Mouse (Mus musculus): ENCODE data around the gene Pdgfc.

DNA sequence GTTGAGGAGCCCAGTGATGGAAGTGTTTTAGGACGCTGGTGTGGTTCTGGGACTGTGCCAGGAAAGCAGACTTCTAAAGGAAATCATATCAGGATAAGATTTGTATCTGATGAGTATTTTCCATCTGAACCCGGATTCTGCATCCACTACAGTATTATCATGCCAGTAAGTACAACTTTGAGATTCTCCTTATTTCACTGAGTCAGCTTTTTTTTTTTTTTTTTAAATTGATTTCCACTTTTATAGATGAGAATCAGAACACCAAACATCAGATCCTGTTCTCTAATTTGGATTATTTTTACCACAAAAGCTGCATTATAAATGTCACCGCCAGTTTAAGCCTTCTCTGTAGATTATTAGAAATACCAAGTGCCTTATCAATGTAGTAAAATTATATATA lies 138.6 kb downstream of the Pdgfc start:
- TF ChIP-seq MYOD1 (IDR thresholded peaks at IDR 0.05; ENCODE audit: control insufficient read depth in 1 of 3, insufficient read length in 2 of 3, low read depth in 2 of 3) (no peak), E2F4 (IDR thresholded peaks at IDR 0.05; ENCODE audit: insufficient read depth) (no peak), USF1 (IDR thresholded peaks at IDR 0.05; ENCODE audit: low read depth) (no peak), POLR2A (IDR thresholded peaks at IDR 0.05; ENCODE audit: insufficient read length, low read depth) (no peak), CEBPB (IDR thresholded peaks at IDR 0.05; ENCODE audit: insufficient read depth, poor library complexity, severe bottlenecking) (no peak), TCF12 (IDR thresholded peaks at IDR 0.05; ENCODE audit: insufficient read depth, poor library complexity, severe bottlenecking) (no peak), MAX (IDR thresholded peaks at IDR 0.05; ENCODE audit: low read depth) (no peak), POLR2AphosphoS2 (IDR thresholded peaks at IDR 0.05; ENCODE audit: insufficient read length, low read depth) (no peak), MYOG (IDR thresholded peaks at IDR 0.05; ENCODE audit: control insufficient read depth in 1 of 3, insufficient read depth in 1 of 3, insufficient read length in 2 of 3, low read depth in 2 of 3) (no peak), TCF3 (IDR thresholded peaks at IDR 0.05; ENCODE audit: insufficient read length, low read depth) (no peak), SRF (IDR thresholded peaks at IDR 0.05; ENCODE audit: control insufficient read depth, insufficient read length, low read depth) (no peak), REST (IDR thresholded peaks at IDR 0.05; ENCODE audit: insufficient read depth, insufficient read length) (no peak)

All from myocyte (in vitro differentiated cells).